Mouse (Mus musculus): ENCODE results near the gene Surf1. TPM values are rescaled to one million over a fixed set of nuclear protein-coding genes. Genes with fewer than 3 reads are reported as not detected.

Surf1 gene
- polyA plus RNA-seq, 1 experiment, result 85.2 TPM

DNA sequence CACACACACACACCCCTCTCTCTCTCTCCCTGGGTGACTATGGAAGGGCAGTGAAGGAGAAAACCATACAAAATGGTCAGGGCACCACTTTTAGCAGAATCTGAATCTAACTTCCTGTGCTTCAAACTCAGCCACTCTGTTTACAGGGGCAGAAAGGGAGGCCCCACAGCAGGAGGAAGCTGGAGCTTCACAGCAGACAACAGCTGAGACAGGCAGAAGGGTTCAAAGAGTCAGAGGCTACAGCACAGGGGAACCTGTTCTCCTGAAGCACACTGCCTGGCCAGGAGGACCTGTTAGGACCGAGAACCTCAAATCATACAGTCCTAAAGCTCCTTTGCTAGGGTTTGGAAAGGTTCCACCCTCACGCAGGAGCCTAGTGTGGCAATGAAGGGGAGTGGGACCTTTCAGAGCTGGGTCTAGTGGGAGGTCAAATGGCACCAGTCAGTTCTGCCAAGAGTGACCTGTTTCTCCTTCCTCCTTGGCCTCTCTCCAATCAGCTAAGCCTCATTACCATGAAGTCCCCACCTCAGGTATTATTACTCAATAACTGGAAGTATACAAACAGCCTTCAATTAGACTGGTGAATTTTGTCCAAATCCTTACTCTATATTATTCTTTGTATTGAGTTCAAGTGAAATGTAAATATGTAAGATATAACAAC is 38.5 kb upstream of the Surf1 start:
- Histone ChIP-seq H3K27me3 (replicated peaks; ENCODE audit: control insufficient read depth, insufficient read depth, low read length) (no peaks in the 10 kb centered on the region), H3K4me3 (ENCODE audit: insufficient read depth, low read depth, low read length) (no peak overlapping the region), H3K36me3 (ENCODE audit: control insufficient read depth, insufficient read depth, low read length) (peaks cover 5% of the 10 kb centered on the region; the same call in 1 of the 2 replicates), H3K4me1 (ENCODE audit: control insufficient read depth, insufficient read depth, low read length) (0 out of 2 replicates have a peak, but pooled peaks cover 8% of the 10 kb centered on the region), H3K27ac (ENCODE audit: insufficient read depth, low read depth, low read length) (no peak overlapping the region)
- no peak for DNase-seq
- no peak for TF ChIP-seq CTCF (conservative IDR thresholded peaks at IDR 0.05; ENCODE audit: insufficient read depth, insufficient read length, low read depth, low read length)
- no peak for TF ChIP-seq POLR2A (IDR thresholded peaks at IDR 0.05; ENCODE audit: low read depth, low read length)
- WGBS, result 61% methylated on average over 2 of the region's 2 CpGs

DNA sequence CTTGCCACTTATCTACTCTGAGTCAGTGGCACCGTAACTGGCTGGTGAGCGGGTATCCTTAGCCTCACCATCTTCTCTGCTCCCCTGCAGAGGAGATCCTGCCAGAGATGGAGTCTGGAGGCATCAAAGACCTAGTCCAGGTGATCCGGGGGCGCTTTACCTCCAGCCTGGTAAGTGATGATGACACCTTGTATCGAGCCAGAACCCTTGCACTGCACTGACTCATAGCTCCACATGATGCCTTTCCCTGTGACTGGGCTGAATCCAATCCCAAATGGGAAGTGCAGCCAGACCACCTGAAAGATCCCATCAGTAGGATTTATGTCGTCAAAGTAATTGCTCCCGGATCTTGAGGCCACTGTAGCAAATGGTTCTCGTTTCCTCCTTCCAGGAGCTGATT is 36.5 kb upstream of the Surf1 start:
- peaks cover 5% of the 10 kb centered on the region; the same call in 1 of the 2 replicates for H3K36me3 ChIP-seq (ENCODE audit: control insufficient read depth, insufficient read depth, low read length)
- H3K27ac ChIP-seq (ENCODE audit: insufficient read depth, low read depth, low read length), result no peak overlapping the region
- H3K27me3 ChIP-seq (replicated peaks; ENCODE audit: control insufficient read depth, insufficient read depth, low read length), result no peaks in the 10 kb centered on the region
- 0 out of 2 replicates have a peak, but pooled peaks cover 8% of the 10 kb centered on the region for H3K4me1 ChIP-seq (ENCODE audit: control insufficient read depth, insufficient read depth, low read length)
- DNase-seq, result no peak
- TF ChIP-seq CTCF (conservative IDR thresholded peaks at IDR 0.05; ENCODE audit: insufficient read depth, insufficient read length, low read depth, low read length) (no peak), POLR2A (IDR thresholded peaks at IDR 0.05; ENCODE audit: low read depth, low read length) (no peak)
- 73% methylated on average over 8 of the region's 8 CpGs for WGBS
- H3K4me3 ChIP-seq (ENCODE audit: insufficient read depth, low read depth, low read length), result no peak overlapping the region

DNA sequence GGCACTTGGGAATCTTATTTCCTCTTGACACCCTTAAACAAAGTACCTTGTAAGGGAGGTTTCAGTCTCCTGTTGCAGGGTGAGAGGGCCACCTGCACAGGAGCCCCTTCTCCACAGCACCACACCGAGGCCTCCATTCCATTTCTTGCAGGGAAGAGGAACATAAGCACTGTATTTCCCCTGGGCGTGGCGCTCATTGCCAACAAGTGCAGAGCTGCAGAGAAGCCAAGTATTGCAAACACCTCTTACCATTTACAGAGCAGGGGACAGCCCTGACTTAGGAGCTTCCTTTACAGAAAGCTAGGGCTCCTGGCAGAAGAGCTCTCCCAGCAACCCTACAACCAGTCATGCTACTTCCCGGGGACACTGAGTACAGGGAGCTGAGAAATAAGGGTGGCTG is 35.9 kb upstream of the Surf1 start:
- no peaks in the 10 kb centered on the region for H3K27me3 ChIP-seq (replicated peaks; ENCODE audit: control insufficient read depth, insufficient read depth, low read length)
- no peak for DNase-seq
- H3K4me3 ChIP-seq (ENCODE audit: insufficient read depth, low read depth, low read length), result no peak overlapping the region
- TF ChIP-seq POLR2A (IDR thresholded peaks at IDR 0.05; ENCODE audit: low read depth, low read length), result no peak
- TF ChIP-seq CTCF (conservative IDR thresholded peaks at IDR 0.05; ENCODE audit: insufficient read depth, insufficient read length, low read depth, low read length), result no peak
- no peak overlapping the region for H3K27ac ChIP-seq (ENCODE audit: insufficient read depth, low read depth, low read length)
- peaks cover 5% of the 10 kb centered on the region; the same call in 1 of the 2 replicates for H3K36me3 ChIP-seq (ENCODE audit: control insufficient read depth, insufficient read depth, low read length)
- WGBS, result 90% methylated on average over 4 of the region's 4 CpGs
- 0 out of 2 replicates have a peak, but pooled peaks cover 2% of the 10 kb centered on the region for H3K4me1 ChIP-seq (ENCODE audit: control insufficient read depth, insufficient read depth, low read length)

DNA sequence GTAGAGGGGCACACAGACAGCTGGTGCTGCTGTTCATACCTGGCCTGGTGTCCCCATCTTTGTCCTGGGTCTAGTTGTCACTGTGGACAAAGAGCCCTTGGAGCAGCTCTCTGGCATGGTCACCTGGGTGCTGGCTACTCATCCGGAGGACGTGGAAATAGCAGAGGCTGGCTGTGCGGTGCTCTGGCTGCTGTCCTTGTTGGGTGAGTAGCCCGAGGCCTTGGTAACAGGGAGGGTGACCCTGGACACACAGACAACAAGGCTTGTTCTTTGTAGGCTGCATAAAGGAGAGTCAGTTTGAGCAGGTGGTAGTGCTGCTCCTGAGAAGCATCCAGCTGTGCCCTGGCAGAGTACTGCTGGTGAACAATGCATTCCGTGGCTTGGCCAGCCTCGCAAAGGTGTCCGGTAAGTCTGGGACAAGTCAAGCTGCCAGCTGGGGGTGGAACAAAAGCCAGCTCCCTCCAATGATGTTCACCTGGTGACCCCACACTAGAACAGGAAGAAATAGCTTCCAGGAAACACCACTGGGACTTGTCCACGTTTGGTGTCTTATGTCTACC is 35.1 kb upstream of the Surf1 start:
- H3K36me3 ChIP-seq (ENCODE audit: control insufficient read depth, insufficient read depth, low read length), result peaks cover 5% of the 10 kb centered on the region; the same call in 1 of the 2 replicates
- no peak for TF ChIP-seq POLR2A (IDR thresholded peaks at IDR 0.05; ENCODE audit: low read depth, low read length)
- no peak for TF ChIP-seq CTCF (conservative IDR thresholded peaks at IDR 0.05; ENCODE audit: insufficient read depth, insufficient read length, low read depth, low read length)
- 83% methylated on average over 8 of the region's 8 CpGs for WGBS
- H3K27me3 ChIP-seq (replicated peaks; ENCODE audit: control insufficient read depth, insufficient read depth, low read length), result no peaks in the 10 kb centered on the region
- H3K4me3 ChIP-seq (ENCODE audit: insufficient read depth, low read depth, low read length), result no peak overlapping the region
- H3K27ac ChIP-seq (ENCODE audit: insufficient read depth, low read depth, low read length), result no peak overlapping the region
- H3K4me1 ChIP-seq (ENCODE audit: control insufficient read depth, insufficient read depth, low read length), result no peaks in the 10 kb centered on the region
- DNase-seq, result no peak

DNA sequence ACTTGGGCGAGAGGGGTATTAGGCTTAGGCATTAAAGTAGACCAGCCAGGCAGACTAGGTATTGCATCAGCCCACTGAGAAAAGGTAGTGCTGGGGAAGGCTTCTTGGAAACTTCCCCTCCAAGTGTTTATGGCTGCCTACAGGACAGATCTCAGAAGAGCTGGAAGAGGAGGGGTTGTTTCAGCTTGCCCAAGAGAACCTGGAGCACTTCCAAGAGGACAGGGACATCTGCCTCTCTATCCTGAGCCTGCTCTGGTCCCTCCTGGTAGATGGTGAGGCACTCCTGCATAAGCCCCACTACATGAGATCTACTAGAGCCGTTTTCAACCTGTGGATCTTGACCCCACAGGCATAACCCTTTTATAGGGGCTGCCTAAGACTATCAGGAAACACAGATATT is 34.1 kb upstream of the Surf1 start:
- no peak overlapping the region for H3K4me3 ChIP-seq (ENCODE audit: insufficient read depth, low read depth, low read length)
- 0 out of 2 replicates have a peak, but pooled peaks cover 1% of the 10 kb centered on the region for H3K36me3 ChIP-seq (ENCODE audit: control insufficient read depth, insufficient read depth, low read length)
- no peak for TF ChIP-seq CTCF (conservative IDR thresholded peaks at IDR 0.05; ENCODE audit: insufficient read depth, insufficient read length, low read depth, low read length)
- 89% methylated on average over 2 of the region's 2 CpGs for WGBS
- H3K4me1 ChIP-seq (ENCODE audit: control insufficient read depth, insufficient read depth, low read length), result no peaks in the 10 kb centered on the region
- no peak for DNase-seq
- H3K27ac ChIP-seq (ENCODE audit: insufficient read depth, low read depth, low read length), result no peak overlapping the region
- no peaks in the 10 kb centered on the region for H3K27me3 ChIP-seq (replicated peaks; ENCODE audit: control insufficient read depth, insufficient read depth, low read length)

DNA sequence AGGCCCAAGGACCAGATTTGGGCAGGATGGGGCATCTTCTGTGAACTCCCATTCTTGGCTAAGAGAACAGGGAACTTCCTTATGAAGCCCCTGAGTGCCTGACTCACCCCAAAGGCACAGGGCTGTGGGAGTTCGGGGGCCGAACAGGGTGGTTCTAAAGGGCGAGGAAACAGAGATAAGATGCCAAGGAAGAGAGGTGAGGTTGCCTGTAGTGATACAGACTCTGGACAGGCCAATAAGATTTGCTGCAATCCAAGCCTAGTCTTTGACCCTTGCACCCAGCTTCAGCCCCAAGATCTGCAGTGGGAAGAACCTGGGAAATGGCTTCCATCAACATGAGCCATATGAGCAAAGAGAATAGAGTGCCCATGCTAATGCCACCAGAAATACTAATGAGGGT is 26.9 kb upstream of the Surf1 start:
- WGBS, result 87% methylated on average over 3 of the region's 3 CpGs
- Histone ChIP-seq H3K4me3 (ENCODE audit: insufficient read depth, low read depth, low read length) (no peak overlapping the region), H3K27ac (ENCODE audit: insufficient read depth, low read depth, low read length) (no peak overlapping the region), H3K36me3 (ENCODE audit: control insufficient read depth, insufficient read depth, low read length) (no peaks in the 10 kb centered on the region), H3K4me1 (ENCODE audit: control insufficient read depth, insufficient read depth, low read length) (no peaks in the 10 kb centered on the region), H3K27me3 (replicated peaks; ENCODE audit: control insufficient read depth, insufficient read depth, low read length) (no peaks in the 10 kb centered on the region)
- no peak for TF ChIP-seq CTCF (conservative IDR thresholded peaks at IDR 0.05; ENCODE audit: insufficient read depth, insufficient read length, low read depth, low read length)
- no peak for TF ChIP-seq POLR2A (IDR thresholded peaks at IDR 0.05; ENCODE audit: low read depth, low read length)
- no peak for DNase-seq

DNA sequence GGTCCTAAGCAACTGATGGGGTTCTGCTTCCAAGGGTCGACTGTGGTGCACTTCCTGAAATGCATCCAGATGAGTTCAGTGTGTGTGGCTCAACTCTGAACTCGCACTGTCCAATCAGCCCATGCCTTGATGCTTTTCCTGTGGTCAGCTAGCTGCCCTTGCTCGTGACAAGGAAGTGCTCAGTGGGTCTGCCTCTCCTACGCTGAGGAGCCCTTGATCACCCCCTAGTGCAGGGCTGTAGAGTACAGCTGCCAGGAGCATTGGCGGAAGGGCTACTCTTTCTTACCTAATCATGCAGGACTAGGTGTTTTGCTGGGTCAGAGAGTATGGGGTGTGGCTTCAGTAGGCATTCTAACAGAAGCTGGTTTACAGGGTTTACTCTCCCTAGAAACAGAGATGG is 25.2 kb upstream of the Surf1 start:
- peak; percentile 30 for DNase-seq
- Histone ChIP-seq H3K4me3 (ENCODE audit: insufficient read depth, low read depth, low read length) (no peak overlapping the region), H3K4me1 (ENCODE audit: control insufficient read depth, insufficient read depth, low read length) (no peaks in the 10 kb centered on the region), H3K36me3 (ENCODE audit: control insufficient read depth, insufficient read depth, low read length) (no peaks in the 10 kb centered on the region), H3K27me3 (replicated peaks; ENCODE audit: control insufficient read depth, insufficient read depth, low read length) (no peaks in the 10 kb centered on the region), H3K27ac (ENCODE audit: insufficient read depth, low read depth, low read length) (no peak overlapping the region)
- TF ChIP-seq POLR2A (IDR thresholded peaks at IDR 0.05; ENCODE audit: low read depth, low read length) (no peak), CTCF (conservative IDR thresholded peaks at IDR 0.05; ENCODE audit: insufficient read depth, insufficient read length, low read depth, low read length) (peak; percentile 53)
- 32% methylated on average over 5 of the region's 5 CpGs for WGBS
